Mouse (Mus musculus): Measurements from ENCODE around the gene Lrrc75b. TPM values are rescaled to one million over a fixed set of nuclear protein-coding genes. Genes with fewer than 3 reads are reported as not detected.

Lrrc75b gene
- 2.1 and 2.2 TPM in 2 replicates for polyA plus RNA-seq (2012; rRNA removed)

- Histone ChIP-seq H3K27ac (ENCODE audit: insufficient read depth, low read depth, low read length) (no peak within 1 kb of the TSS), H3K27me3 (replicated peaks; ENCODE audit: control insufficient read depth, insufficient read depth, low read length) (no peaks in the 10 kb centered on the region), H3K4me3 (ENCODE audit: insufficient read depth, low read depth, low read length) (peak within 1 kb of the TSS; percentile 43), H3K4me1 (ENCODE audit: control insufficient read depth, insufficient read depth, low read length) (peaks cover 10% of the 10 kb centered on the region; the same call in 1 of the 2 replicates), H3K36me3 (ENCODE audit: control insufficient read depth, insufficient read depth, low read length) (no peaks in the 10 kb centered on the region)
- peak; percentile 83 for DNase-seq
- no peak for TF ChIP-seq CTCF (conservative IDR thresholded peaks at IDR 0.05; ENCODE audit: insufficient read depth, insufficient read length, low read depth, low read length)
- TF ChIP-seq POLR2A (IDR thresholded peaks at IDR 0.05; ENCODE audit: low read depth, low read length) = no peak
- under 1% methylated on average over 75 of the region's 75 CpGs for WGBS
Observed at GRCm38 (mm10) chr10:75559676-75560548, at the start of gene Lrrc75b. TSS of gene Lrrc75b (minus strand) at chr10:75560330.

- no peak overlapping the region for H3K4me3 ChIP-seq (ENCODE audit: insufficient read depth, low read depth, low read length)
- no peaks in the 10 kb centered on the region for H3K4me1 ChIP-seq (ENCODE audit: control insufficient read depth, insufficient read depth, low read length)
- no peak overlapping the region for H3K27ac ChIP-seq (ENCODE audit: insufficient read depth, low read depth, low read length)
- DNase-seq = no peak
- no peaks in the 10 kb centered on the region for H3K36me3 ChIP-seq (ENCODE audit: control insufficient read depth, insufficient read depth, low read length)
- TF ChIP-seq POLR2A (IDR thresholded peaks at IDR 0.05; ENCODE audit: low read depth, low read length) = no peak
- no peaks in the 10 kb centered on the region for H3K27me3 ChIP-seq (replicated peaks; ENCODE audit: control insufficient read depth, insufficient read depth, low read length)
- 75% methylated on average over 11 of the region's 11 CpGs for WGBS
Observed at GRCm38 (mm10) chr10:75608975-75609374, 48.8 kb upstream of the Lrrc75b start.

GRCm38 (mm10) chr10:75607253-75607652, 47.1 kb upstream of the Lrrc75b start:
- WGBS = 92% methylated on average over 4 of the region's 4 CpGs
- TF ChIP-seq CTCF (conservative IDR thresholded peaks at IDR 0.05; ENCODE audit: insufficient read depth, insufficient read length, low read depth, low read length) (no peak), POLR2A (IDR thresholded peaks at IDR 0.05; ENCODE audit: low read depth, low read length) (no peak)
- no peaks in the 10 kb centered on the region for H3K4me1 ChIP-seq (ENCODE audit: control insufficient read depth, insufficient read depth, low read length)
- no peak overlapping the region for H3K27ac ChIP-seq (ENCODE audit: insufficient read depth, low read depth, low read length)
- H3K36me3 ChIP-seq (ENCODE audit: control insufficient read depth, insufficient read depth, low read length) = no peaks in the 10 kb centered on the region
- DNase-seq = no peak
- H3K27me3 ChIP-seq (replicated peaks; ENCODE audit: control insufficient read depth, insufficient read depth, low read length) = no peaks in the 10 kb centered on the region
- H3K4me3 ChIP-seq (ENCODE audit: insufficient read depth, low read depth, low read length) = no peak overlapping the region

- WGBS = 39% methylated on average over 11 of the region's 11 CpGs
- no peak for TF ChIP-seq POLR2A (IDR thresholded peaks at IDR 0.05; ENCODE audit: low read depth, low read length)
- 0 out of 2 replicates have a peak, but pooled peaks have one; percentile 9 for TF ChIP-seq CTCF (conservative IDR thresholded peaks at IDR 0.05; ENCODE audit: insufficient read depth, insufficient read length, low read depth, low read length)
Observed at GRCm38 (mm10) chr10:75605162-75605846, 45.2 kb upstream of the Lrrc75b start.

GRCm38 (mm10) chr10:75600189-75600730, 40.1 kb upstream of the Lrrc75b start:
- H3K27me3 ChIP-seq (replicated peaks; ENCODE audit: control insufficient read depth, insufficient read depth, low read length) = no peaks in the 10 kb centered on the region
- H3K4me3 ChIP-seq (ENCODE audit: insufficient read depth, low read depth, low read length) = no peak overlapping the region
- WGBS = 86% methylated on average over 7 of the region's 7 CpGs
- H3K36me3 ChIP-seq (ENCODE audit: control insufficient read depth, insufficient read depth, low read length) = no peaks in the 10 kb centered on the region
- H3K27ac ChIP-seq (ENCODE audit: insufficient read depth, low read depth, low read length) = no peak overlapping the region
- H3K4me1 ChIP-seq (ENCODE audit: control insufficient read depth, insufficient read depth, low read length) = no peaks in the 10 kb centered on the region
- no peak for DNase-seq
- TF ChIP-seq POLR2A (IDR thresholded peaks at IDR 0.05; ENCODE audit: low read depth, low read length) (no peak), CTCF (conservative IDR thresholded peaks at IDR 0.05; ENCODE audit: insufficient read depth, insufficient read length, low read depth, low read length) (no peak)

More at GRCm38 (mm10) chr10:75605162-75605846, 45.2 kb upstream of the Lrrc75b start:
- H3K27me3 ChIP-seq (replicated peaks; ENCODE audit: control insufficient read depth, insufficient read depth, low read length) = no peaks in the 10 kb centered on the region
- H3K27ac ChIP-seq (ENCODE audit: insufficient read depth, low read depth, low read length) = no peak overlapping the region
- H3K4me3 ChIP-seq (ENCODE audit: insufficient read depth, low read depth, low read length) = no peak overlapping the region
- H3K4me1 ChIP-seq (ENCODE audit: control insufficient read depth, insufficient read depth, low read length) = no peaks in the 10 kb centered on the region
- H3K36me3 ChIP-seq (ENCODE audit: control insufficient read depth, insufficient read depth, low read length) = no peaks in the 10 kb centered on the region
- DNase-seq = no peak

- 75% methylated on average over 8 of the region's 8 CpGs for WGBS
- Histone ChIP-seq H3K4me3 (ENCODE audit: insufficient read depth, low read depth, low read length) (no peak overlapping the region), H3K27ac (ENCODE audit: insufficient read depth, low read depth, low read length) (no peak overlapping the region), H3K36me3 (ENCODE audit: control insufficient read depth, insufficient read depth, low read length) (no peaks in the 10 kb centered on the region), H3K27me3 (replicated peaks; ENCODE audit: control insufficient read depth, insufficient read depth, low read length) (no peaks in the 10 kb centered on the region), H3K4me1 (ENCODE audit: control insufficient read depth, insufficient read depth, low read length) (no peaks in the 10 kb centered on the region)
- DNase-seq = peak; percentile 67
- TF ChIP-seq CTCF (conservative IDR thresholded peaks at IDR 0.05; ENCODE audit: insufficient read depth, insufficient read length, low read depth, low read length) (no peak), POLR2A (IDR thresholded peaks at IDR 0.05; ENCODE audit: low read depth, low read length) (no peak)
Observed at GRCm38 (mm10) chr10:75595981-75596380, 35.9 kb upstream of the Lrrc75b start.

- DNase-seq = no peak
- no peaks in the 10 kb centered on the region for H3K36me3 ChIP-seq (ENCODE audit: control insufficient read depth, insufficient read depth, low read length)
- H3K27ac ChIP-seq (ENCODE audit: insufficient read depth, low read depth, low read length) = no peak overlapping the region
- TF ChIP-seq POLR2A (IDR thresholded peaks at IDR 0.05; ENCODE audit: low read depth, low read length) (no peak), CTCF (conservative IDR thresholded peaks at IDR 0.05; ENCODE audit: insufficient read depth, insufficient read length, low read depth, low read length) (no peak)
- WGBS = 71% methylated on average over 7 of the region's 7 CpGs
- H3K27me3 ChIP-seq (replicated peaks; ENCODE audit: control insufficient read depth, insufficient read depth, low read length) = no peaks in the 10 kb centered on the region
- H3K4me1 ChIP-seq (ENCODE audit: control insufficient read depth, insufficient read depth, low read length) = peaks cover 14% of the 10 kb centered on the region
- no peak overlapping the region for H3K4me3 ChIP-seq (ENCODE audit: insufficient read depth, low read depth, low read length)
Observed at GRCm38 (mm10) chr10:75592585-75592984, 32.5 kb upstream of the Lrrc75b start.

All from kidney, adult 2 months (tissue).